Mouse (Mus musculus): ENCODE data around the gene Aig1. TPM values are rescaled to one million over a fixed set of nuclear protein-coding genes. Genes with fewer than 3 reads are reported as not detected.

The Aig1 gene
- polyA plus RNA-seq, 2 experiments = 6.6 to 14.3 TPM

GRCm38 (mm10) chr10:13850071-13850470 is 18.7 kb downstream of the Aig1 start:
- Histone ChIP-seq H3K9ac (replicated peaks) (no peak overlapping the region), H3K36me3 (replicated peaks; ENCODE audit: control insufficient read depth, insufficient read depth, low read depth) (no peaks in the 10 kb centered on the region), H3K9me3 (ENCODE audit: control insufficient read depth, low read length) (no peaks in the 10 kb centered on the region), H3K4me1 (replicated peaks; ENCODE audit: control insufficient read depth in 2 of 2, insufficient read depth in 2 of 2, low read length in 1 of 2) (no peaks in the 10 kb centered on the region), H3K27me3 (ENCODE audit: control insufficient read depth, insufficient read depth, low read length) (no peaks in the 10 kb centered on the region), H3K4me2 (ENCODE audit: low read depth) (no peak overlapping the region), H3K4me3 (ENCODE audit: insufficient read depth in 1 of 2, low read depth in 2 of 2, low read length in 2 of 2) (no peak overlapping the region), H3K27ac (no peak overlapping the region)
- TF ChIP-seq CTCF (IDR thresholded peaks at IDR 0.05; ENCODE audit: low read depth) = no peak
- no peak for TF ChIP-seq EP300 (IDR thresholded peaks at IDR 0.05; ENCODE audit: low read depth)
- 71% methylated on average over 3 of the region's 3 CpGs for WGBS (ENCODE audit: insufficient replicate concordance)
- no peak for ATAC-seq (ENCODE audit: insufficient read depth)
- no peak for DNase-seq (ENCODE audit: low read depth in 3 of 3, low spot score in 3 of 3)

DNA sequence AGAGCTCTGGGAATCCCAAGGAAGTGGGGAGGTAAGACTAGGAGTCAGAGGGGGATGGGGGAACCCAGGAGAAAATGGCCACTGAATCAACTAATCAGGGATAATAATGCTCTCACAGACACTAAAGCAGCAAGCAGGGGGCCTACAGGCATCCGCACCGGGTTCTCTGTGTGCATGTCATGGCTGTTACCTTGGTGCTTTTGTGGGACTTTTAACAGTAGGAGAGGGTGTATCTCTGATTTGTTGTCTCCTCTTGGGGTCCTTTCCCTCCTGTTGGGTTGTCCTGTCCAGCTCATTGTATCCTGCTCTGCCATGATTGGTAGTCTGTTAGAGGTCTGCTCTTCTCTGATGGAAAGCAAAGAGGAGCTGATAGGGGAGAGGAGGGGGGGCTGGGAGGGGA is 19.6 kb downstream of the Aig1 start:
- Histone ChIP-seq H3K4me1 (replicated peaks; ENCODE audit: control insufficient read depth in 2 of 2, insufficient read depth in 2 of 2, low read length in 1 of 2) (no peaks in the 10 kb centered on the region), H3K27ac (no peak overlapping the region), H3K4me3 (ENCODE audit: insufficient read depth in 1 of 2, low read depth in 2 of 2, low read length in 2 of 2) (no peak overlapping the region), H3K4me2 (ENCODE audit: low read depth) (no peak overlapping the region), H3K9me3 (ENCODE audit: control insufficient read depth, low read length) (no peaks in the 10 kb centered on the region), H3K9ac (replicated peaks) (no peak overlapping the region), H3K27me3 (ENCODE audit: control insufficient read depth, insufficient read depth, low read length) (no peaks in the 10 kb centered on the region), H3K36me3 (replicated peaks; ENCODE audit: control insufficient read depth, insufficient read depth, low read depth) (no peaks in the 10 kb centered on the region)
- TF ChIP-seq CTCF (IDR thresholded peaks at IDR 0.05; ENCODE audit: low read depth) = no peak
- TF ChIP-seq EP300 (IDR thresholded peaks at IDR 0.05; ENCODE audit: low read depth) = no peak
- ATAC-seq (ENCODE audit: insufficient read depth) (no peak), DNase-seq (ENCODE audit: low read depth in 3 of 3, low spot score in 3 of 3) (no peak)
- 80% methylated on average over 2 of the region's 2 CpGs for WGBS (ENCODE audit: insufficient replicate concordance)

- H3K4me3 ChIP-seq (ENCODE audit: insufficient read depth in 1 of 2, low read depth in 2 of 2, low read length in 2 of 2) = no peak overlapping the region
- ATAC-seq (ENCODE audit: insufficient read depth) (no peak), DNase-seq (ENCODE audit: low read depth in 3 of 3, low spot score in 3 of 3) (no peak)
- H3K9me3 ChIP-seq (ENCODE audit: control insufficient read depth, low read length) = no peaks in the 10 kb centered on the region
- TF ChIP-seq CTCF (IDR thresholded peaks at IDR 0.05; ENCODE audit: low read depth) = no peak
- TF ChIP-seq EP300 (IDR thresholded peaks at IDR 0.05; ENCODE audit: low read depth) = no peak
- no peaks in the 10 kb centered on the region for H3K4me1 ChIP-seq (replicated peaks; ENCODE audit: control insufficient read depth in 2 of 2, insufficient read depth in 2 of 2, low read length in 1 of 2)
- H3K4me2 ChIP-seq (ENCODE audit: low read depth) = no peak overlapping the region
- no peak overlapping the region for H3K9ac ChIP-seq (replicated peaks)
- no peaks in the 10 kb centered on the region for H3K36me3 ChIP-seq (replicated peaks; ENCODE audit: control insufficient read depth, insufficient read depth, low read depth)
- no peak overlapping the region for H3K27ac ChIP-seq
- WGBS (ENCODE audit: insufficient replicate concordance) = 73% methylated on average over 4 of the region's 4 CpGs
- no peaks in the 10 kb centered on the region for H3K27me3 ChIP-seq (ENCODE audit: control insufficient read depth, insufficient read depth, low read length)
Observed at GRCm38 (mm10) chr10:13844864-13845263, 23.9 kb downstream of the Aig1 start.

- Histone ChIP-seq H3K4me3 (ENCODE audit: insufficient read depth in 1 of 2, low read depth in 2 of 2, low read length in 2 of 2) (no peak overlapping the region), H3K27me3 (ENCODE audit: control insufficient read depth, insufficient read depth, low read length) (no peaks in the 10 kb centered on the region), H3K27ac (no peak overlapping the region), H3K4me1 (replicated peaks; ENCODE audit: control insufficient read depth in 2 of 2, insufficient read depth in 2 of 2, low read length in 1 of 2) (no peaks in the 10 kb centered on the region), H3K9ac (replicated peaks) (no peak overlapping the region), H3K36me3 (replicated peaks; ENCODE audit: control insufficient read depth, insufficient read depth, low read depth) (no peaks in the 10 kb centered on the region), H3K9me3 (ENCODE audit: control insufficient read depth, low read length) (no peaks in the 10 kb centered on the region), H3K4me2 (ENCODE audit: low read depth) (no peak overlapping the region)
- no peak for ATAC-seq (ENCODE audit: insufficient read depth)
- 50% methylated on average over 3 of the region's 3 CpGs for WGBS (ENCODE audit: insufficient replicate concordance)
- DNase-seq (ENCODE audit: low read depth in 3 of 3, low spot score in 3 of 3) = no peak
- no peak for TF ChIP-seq CTCF (IDR thresholded peaks at IDR 0.05; ENCODE audit: low read depth)
- TF ChIP-seq EP300 (IDR thresholded peaks at IDR 0.05; ENCODE audit: low read depth) = no peak
Observed at GRCm38 (mm10) chr10:13843746-13844145, 25.0 kb downstream of the Aig1 start.

DNA sequence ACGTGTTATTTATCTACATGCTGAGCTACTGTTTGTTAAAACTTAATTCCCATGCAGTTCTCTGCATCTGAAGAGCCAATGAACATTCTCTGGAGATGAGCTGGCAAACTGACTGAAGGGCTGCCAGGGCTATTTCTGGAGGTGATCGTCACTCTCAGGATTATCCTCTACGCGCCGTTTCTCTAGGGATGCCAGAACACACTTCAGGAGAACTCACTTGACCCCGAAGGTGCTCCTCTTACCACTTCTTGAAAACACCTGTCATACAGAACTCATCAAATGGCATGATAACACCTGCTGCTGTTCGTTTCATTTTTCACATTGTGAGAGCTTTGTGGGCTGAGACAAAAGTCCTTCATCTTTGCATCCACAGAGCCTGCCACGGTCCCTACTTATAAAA is 25.9 kb downstream of the Aig1 start:
- no peaks in the 10 kb centered on the region for H3K36me3 ChIP-seq (replicated peaks; ENCODE audit: control insufficient read depth, insufficient read depth, low read depth)
- H3K4me2 ChIP-seq (ENCODE audit: low read depth) = no peak overlapping the region
- no peak overlapping the region for H3K9ac ChIP-seq (replicated peaks)
- no peak for ATAC-seq (ENCODE audit: insufficient read depth)
- no peak overlapping the region for H3K4me3 ChIP-seq (ENCODE audit: insufficient read depth in 1 of 2, low read depth in 2 of 2, low read length in 2 of 2)
- no peak overlapping the region for H3K27ac ChIP-seq
- H3K4me1 ChIP-seq (replicated peaks; ENCODE audit: control insufficient read depth in 2 of 2, insufficient read depth in 2 of 2, low read length in 1 of 2) = no peaks in the 10 kb centered on the region
- no peaks in the 10 kb centered on the region for H3K9me3 ChIP-seq (ENCODE audit: control insufficient read depth, low read length)
- no peak for DNase-seq (ENCODE audit: low read depth in 3 of 3, low spot score in 3 of 3)
- 70% methylated on average over 8 of the region's 8 CpGs for WGBS (ENCODE audit: insufficient replicate concordance)
- TF ChIP-seq EP300 (IDR thresholded peaks at IDR 0.05; ENCODE audit: low read depth) (no peak), CTCF (IDR thresholded peaks at IDR 0.05; ENCODE audit: low read depth) (no peak)
- H3K27me3 ChIP-seq (ENCODE audit: control insufficient read depth, insufficient read depth, low read length) = no peaks in the 10 kb centered on the region

Data from liver, embryonic 14.5 days (tissue).